Mouse (Mus musculus) midbrain, embryonic 11.5 days (tissue): ENCODE measurements around the gene Ipmk. TPM values are rescaled to one million over a fixed set of nuclear protein-coding genes. Genes with fewer than 3 reads are reported as not detected.

Source experiments
- ATAC-seq: fragments of 200-750 bp; cut with Nextera tagmentation; 2 replicates; pipeline ENCODE4 v1.8.0; 2017; ENCODE audit warnings: moderate TSS enrichment, moderate library complexity; ENCODE audit not compliant: low FRiP score
- DNase-seq: peaks from one replicate; pipeline ENCODE4 v3.0.0; 2015; ENCODE audit warnings: low spot score; ENCODE audit errors: missing footprints
- H3K27ac ChIP-seq: fragments of 300-500 bp; sonication (generic); 2 replicates; pipeline ENCODE4 v1.5.1; 2014; ENCODE audit warnings: low read depth, low read length
- H3K27me3 ChIP-seq: fragments of 300-500 bp; sonication (generic); 2 replicates; pipeline ENCODE4 v1.6.1; 2014; ENCODE audit warnings: mild to moderate bottlenecking, low read length, moderate library complexity, mixed read lengths; ENCODE audit not compliant: control insufficient read depth, insufficient read depth
- H3K36me3 ChIP-seq: fragments of 300-500 bp; sonication (generic); 2 replicates; pipeline ENCODE4 v1.6.1; 2014; ENCODE audit warnings: mild to moderate bottlenecking, low read length, moderate library complexity, mixed read lengths; ENCODE audit not compliant: control insufficient read depth, insufficient read depth
- H3K4me1 ChIP-seq: fragments of 300-500 bp; sonication (generic); 2 replicates; pipeline ENCODE4 v1.6.1; 2014; ENCODE audit warnings: low read length; ENCODE audit not compliant: control insufficient read depth, insufficient read depth
- H3K4me2 ChIP-seq: fragments of 300-500 bp; sonication (generic); 2 replicates; pipeline ENCODE4 v1.6.1; 2014; ENCODE audit warnings: mild to moderate bottlenecking, moderate library complexity
- H3K4me3 ChIP-seq: fragments of 300-500 bp; sonication (generic); 2 replicates; pipeline ENCODE4 v1.5.1; 2014; ENCODE audit warnings: low read depth, low read length
- H3K9ac ChIP-seq: fragments of 300-500 bp; sonication (generic); 2 replicates; pipeline ENCODE4 v1.6.1; 2014; ENCODE audit warnings: low read length
- H3K9me3 ChIP-seq: fragments of 300-500 bp; sonication (generic); 2 replicates; pipeline ENCODE4 v1.6.1; 2016; ENCODE audit warnings: low read length; ENCODE audit not compliant: control insufficient read depth
- whole genome bisulfite sequencing: fragments of 180-500 bp; shearing (Covaris S2); extraction: QIAGEN DNeasy Blood & Tissue Kit; methylation state at CpG from one replicate; pipeline ENCODE4 v1.1.7; 2014; 5-methylcytosine and 5-hydroxymethylcytosine counted together
- polyA plus RNA-seq: library from polyadenylated mRNA; unstranded; fragments of >200 nt; fragmentation: Nextera tagmentation; extraction: Ambion mirVana; gene quantifications from 2 replicates; pipeline ENCODE4 v1.2.1, GENCODE M21; 2014

Gene Ipmk
- polyA plus RNA-seq, 1 experiment from 2014 or later, result 24.8 TPM

DNA sequence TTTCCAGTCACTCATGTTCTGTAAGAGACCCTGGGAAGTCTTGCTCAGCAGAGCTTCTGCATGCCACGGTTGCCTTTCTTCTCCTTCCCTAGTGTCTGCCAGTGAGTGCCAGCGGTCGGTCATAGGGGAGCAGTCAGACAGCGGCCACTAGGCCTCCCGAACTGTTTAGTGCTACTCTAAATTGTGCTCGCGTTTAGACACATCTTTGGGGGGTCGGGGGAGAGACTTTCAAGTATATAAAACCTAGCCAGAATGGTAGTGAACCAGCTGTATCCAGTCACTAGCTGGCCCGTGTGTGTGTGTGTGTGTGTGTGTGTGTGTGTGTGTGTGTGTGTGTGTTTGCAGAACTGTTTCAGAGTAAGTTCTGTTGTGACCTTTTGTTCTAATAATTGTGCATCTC, 6.3 kb downstream of the Ipmk start:
- Histone ChIP-seq H3K27me3 (no peaks in the 10 kb centered on the region), H3K36me3 (no peaks in the 10 kb centered on the region; the same call in 1 of the 2 replicates), H3K4me3 (no peak overlapping the region), H3K9me3 (no peaks in the 10 kb centered on the region), H3K27ac (no peak overlapping the region), H3K4me2 (no peak overlapping the region), H3K4me1 (peaks cover 8% of the 10 kb centered on the region; the same call in 1 of the 2 replicates), H3K9ac (no peak overlapping the region)
- 87% methylated on average over 9 of the region's 9 CpGs for WGBS
- no peak for DNase-seq
- no peak for ATAC-seq

- H3K4me1 ChIP-seq, result no peaks in the 10 kb centered on the region
- no peak overlapping the region for H3K4me2 ChIP-seq
- H3K4me3 ChIP-seq, result no peak overlapping the region
- ATAC-seq (no peak), DNase-seq (no peak)
- H3K36me3 ChIP-seq, result no peaks in the 10 kb centered on the region; the same call in 1 of the 2 replicates
- no peaks in the 10 kb centered on the region for H3K9me3 ChIP-seq
- H3K9ac ChIP-seq, result no peak overlapping the region
- no peaks in the 10 kb centered on the region for H3K27me3 ChIP-seq
- no peak overlapping the region for H3K27ac ChIP-seq
- WGBS, result 93% methylated on average over 12 of the region's 12 CpGs
Observed at GRCm38 (mm10) chr10:71354947-71355346, 7.4 kb downstream of the Ipmk start.

- peaks cover 6% of the 10 kb centered on the region for H3K4me1 ChIP-seq
Observed at GRCm38 (mm10) chr10:71361044-71361443, 13.5 kb downstream of the Ipmk start.

GRCm38 (mm10) chr10:71361836-71362562, 14.4 kb downstream of the Ipmk start:
- DNase-seq (no peak), ATAC-seq (no peak)

More at GRCm38 (mm10) chr10:71361044-71361443, 13.5 kb downstream of the Ipmk start:
- Histone ChIP-seq H3K4me3 (no peak overlapping the region), H3K9me3 (no peaks in the 10 kb centered on the region), H3K9ac (no peak overlapping the region), H3K4me2 (no peak overlapping the region), H3K36me3 (no peaks in the 10 kb centered on the region), H3K27ac (no peak overlapping the region), H3K27me3 (no peaks in the 10 kb centered on the region)
- DNase-seq (no peak), ATAC-seq (no peak)
- WGBS, result 71% methylated on average over 7 of the region's 7 CpGs

DNA sequence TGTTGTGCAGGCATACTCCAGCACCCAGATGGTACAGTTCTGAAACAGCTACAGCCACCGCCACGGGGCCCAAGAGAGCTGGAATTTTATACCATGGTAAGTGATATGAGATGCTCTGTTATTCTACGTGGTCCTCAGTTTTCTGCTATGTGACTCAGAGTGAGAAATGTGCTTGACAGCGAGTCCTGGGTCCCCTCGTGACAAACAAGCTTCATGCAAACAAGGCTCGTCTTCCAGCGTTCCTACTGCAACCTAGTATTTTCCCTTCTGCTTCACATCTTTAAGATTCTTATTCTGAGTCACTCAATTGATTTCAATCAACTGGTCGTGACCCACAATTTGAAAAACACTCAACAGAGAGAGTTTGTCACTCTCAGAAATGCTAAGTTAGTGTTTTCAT, 15.9 kb downstream of the Ipmk start:
- Histone ChIP-seq H3K4me1 (peaks cover 6% of the 10 kb centered on the region), H3K9ac (no peak overlapping the region), H3K36me3 (no peaks in the 10 kb centered on the region), H3K27me3 (no peaks in the 10 kb centered on the region), H3K4me2 (no peak overlapping the region), H3K9me3 (no peaks in the 10 kb centered on the region), H3K27ac (no peak overlapping the region), H3K4me3 (no peak overlapping the region)
- WGBS, result 89% methylated on average over 8 of the region's 8 CpGs
- DNase-seq, result no peak
- ATAC-seq, result no peak

More at GRCm38 (mm10) chr10:71361836-71362562, 14.4 kb downstream of the Ipmk start:
- WGBS, result 24% methylated on average over 18 of the region's 18 CpGs
- Histone ChIP-seq H3K4me3 (no peak overlapping the region), H3K4me2 (peak overlapping the region; percentile 8; the same call in 1 of the 2 replicates), H3K27ac (no peak overlapping the region), H3K36me3 (no peaks in the 10 kb centered on the region), H3K9ac (no peak overlapping the region; the same call in 1 of the 2 replicates), H3K27me3 (no peaks in the 10 kb centered on the region), H3K9me3 (no peaks in the 10 kb centered on the region), H3K4me1 (peaks cover 6% of the 10 kb centered on the region)

DNA sequence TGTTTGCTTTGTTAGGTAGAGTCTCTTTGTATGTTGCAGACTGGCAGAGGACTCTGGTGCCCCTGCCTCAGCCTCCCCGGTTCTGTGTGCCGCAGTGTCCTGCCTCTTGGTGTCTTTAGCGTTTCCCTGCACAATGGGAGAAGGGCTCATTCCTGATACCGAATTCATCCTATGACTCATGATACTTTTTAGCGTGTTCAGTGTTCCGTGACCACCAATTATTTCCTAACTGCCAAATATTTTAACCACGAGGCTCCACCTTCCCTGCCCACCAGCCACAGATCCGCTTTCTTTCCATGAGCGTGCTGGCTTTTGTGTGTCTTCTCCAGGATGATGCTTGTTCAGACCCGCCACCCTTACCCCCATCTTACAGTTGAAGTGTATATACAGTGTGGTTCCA, 16.3 kb downstream of the Ipmk start:
- WGBS, result 90% methylated on average over 10 of the region's 10 CpGs
- no peak for ATAC-seq
- no peak overlapping the region for H3K4me2 ChIP-seq
- no peaks in the 10 kb centered on the region for H3K36me3 ChIP-seq
- no peak for DNase-seq
- peaks cover 6% of the 10 kb centered on the region for H3K4me1 ChIP-seq
- no peak overlapping the region for H3K4me3 ChIP-seq
- H3K9me3 ChIP-seq, result no peaks in the 10 kb centered on the region
- no peak overlapping the region for H3K27ac ChIP-seq
- no peak overlapping the region for H3K9ac ChIP-seq
- H3K27me3 ChIP-seq, result no peaks in the 10 kb centered on the region

DNA sequence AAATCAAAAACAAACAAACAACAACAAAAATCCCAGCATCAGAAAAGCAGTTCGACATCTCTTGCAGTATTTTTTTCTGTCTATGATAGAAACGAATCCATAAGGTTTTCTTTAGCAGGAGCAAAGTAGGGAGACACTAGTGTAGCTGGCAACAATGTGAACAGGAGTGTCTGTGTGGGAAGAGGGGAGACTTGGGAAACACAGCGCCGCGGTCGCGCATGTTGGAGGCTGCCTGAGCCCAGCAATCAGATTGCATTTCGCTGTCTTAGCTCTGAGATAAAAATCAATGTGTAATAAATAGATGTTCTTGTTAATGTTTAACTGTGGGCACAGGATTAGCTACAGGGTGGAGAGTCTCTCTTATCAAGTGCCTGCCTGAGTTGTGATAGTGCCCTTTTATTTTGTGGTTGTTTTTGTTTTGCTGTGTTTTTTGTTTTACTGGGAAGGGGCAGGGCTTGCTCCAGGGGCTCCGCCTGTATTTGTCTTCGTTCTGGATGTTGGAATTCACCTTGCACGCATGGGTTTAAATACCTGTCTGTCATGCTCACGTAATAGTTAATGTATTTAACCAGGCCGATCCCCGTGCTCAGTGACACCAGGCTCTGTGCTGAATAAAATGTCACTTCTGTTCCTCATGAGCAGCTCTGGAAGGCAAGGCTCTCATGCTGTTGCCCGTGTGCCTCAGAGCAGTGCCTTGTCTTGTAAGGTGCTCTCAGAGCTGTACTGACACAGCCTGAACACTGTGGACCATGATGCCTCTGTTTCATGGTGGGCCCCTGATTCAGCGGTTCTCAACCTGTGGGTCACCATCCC, 20.8 kb downstream of the Ipmk start:
- DNase-seq, result no peak
- Histone ChIP-seq H3K9ac (no peak overlapping the region), H3K9me3 (no peaks in the 10 kb centered on the region), H3K36me3 (no peaks in the 10 kb centered on the region), H3K27ac (no peak overlapping the region), H3K4me3 (no peak overlapping the region), H3K4me2 (no peak overlapping the region), H3K4me1 (no peaks in the 10 kb centered on the region), H3K27me3 (no peaks in the 10 kb centered on the region)
- ATAC-seq, result no peak
- WGBS, result 92% methylated on average over 16 of the region's 16 CpGs

GRCm38 (mm10) chr10:71369466-71369865, 21.9 kb downstream of the Ipmk start:
- no peak for ATAC-seq
- DNase-seq, result no peak
- WGBS, result 89% methylated on average over 3 of the region's 3 CpGs
- H3K4me1 ChIP-seq, result no peaks in the 10 kb centered on the region
- H3K9ac ChIP-seq, result no peak overlapping the region
- H3K9me3 ChIP-seq, result no peaks in the 10 kb centered on the region
- H3K27ac ChIP-seq, result no peak overlapping the region
- H3K4me3 ChIP-seq, result no peak overlapping the region
- no peaks in the 10 kb centered on the region for H3K27me3 ChIP-seq
- H3K4me2 ChIP-seq, result no peak overlapping the region
- no peaks in the 10 kb centered on the region for H3K36me3 ChIP-seq

DNA sequence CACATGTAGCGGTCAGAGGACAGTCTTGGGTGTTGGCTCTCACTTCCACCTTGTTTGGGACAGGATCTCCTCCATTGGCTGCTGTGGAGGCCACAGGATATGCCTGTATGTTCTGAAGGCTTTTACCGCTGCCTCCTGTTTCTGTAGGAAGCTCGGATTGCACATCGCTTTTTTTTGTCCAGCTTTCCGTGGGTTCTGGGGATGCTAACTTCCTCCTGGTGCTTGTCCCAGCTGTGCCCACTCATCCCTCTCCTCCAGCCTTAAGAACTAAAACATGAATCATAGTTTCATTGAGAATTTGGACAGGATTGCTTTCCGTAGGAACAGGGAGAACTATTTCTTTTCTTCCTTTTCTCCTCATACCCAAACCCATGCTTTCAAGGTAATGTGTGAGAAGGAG, 24.3 kb downstream of the Ipmk start:
- ATAC-seq, result no peak
- H3K36me3 ChIP-seq, result no peaks in the 10 kb centered on the region
- H3K4me2 ChIP-seq, result no peak overlapping the region
- H3K9me3 ChIP-seq, result no peaks in the 10 kb centered on the region
- no peaks in the 10 kb centered on the region for H3K27me3 ChIP-seq
- no peak overlapping the region for H3K4me3 ChIP-seq
- DNase-seq, result no peak
- WGBS, result 91% methylated on average over 6 of the region's 6 CpGs
- no peaks in the 10 kb centered on the region for H3K4me1 ChIP-seq
- no peak overlapping the region for H3K9ac ChIP-seq
- no peak overlapping the region for H3K27ac ChIP-seq
